Mouse (Mus musculus): ENCODE measurements around the gene Uvrag. TPM values are rescaled to one million over a fixed set of nuclear protein-coding genes. Genes with fewer than 3 reads are reported as not detected.
A peak's percentile ranks its signal among the peaks of the same experiment; 100 is the strongest.

Uvrag gene
- total RNA-seq, 2 experiments from 2014 or later, result 28.2 to 28.3 TPM

DNA sequence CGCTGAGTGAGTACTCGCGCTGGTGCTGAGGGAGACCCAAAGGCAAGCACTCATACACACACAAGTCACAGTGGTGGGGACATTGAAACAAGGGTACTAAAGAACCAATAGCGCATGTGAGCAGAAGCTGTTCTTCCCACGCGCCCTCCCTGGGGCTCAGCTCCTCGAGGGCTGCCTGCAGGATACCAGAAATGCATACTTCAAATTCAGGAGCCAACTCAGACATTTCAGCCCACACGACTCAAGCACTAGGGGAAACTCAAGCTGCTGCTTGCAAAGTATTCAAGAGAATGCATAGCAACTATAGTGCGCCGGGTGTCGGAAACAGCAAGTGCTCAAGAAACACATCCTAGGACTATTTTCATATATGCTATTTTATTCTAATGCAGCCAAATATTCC, 3.7 kb upstream of the Uvrag start:
- DNase-seq, result no peak
- intact Hi-C loops (cut with DNase I), result no loop called here

DNA sequence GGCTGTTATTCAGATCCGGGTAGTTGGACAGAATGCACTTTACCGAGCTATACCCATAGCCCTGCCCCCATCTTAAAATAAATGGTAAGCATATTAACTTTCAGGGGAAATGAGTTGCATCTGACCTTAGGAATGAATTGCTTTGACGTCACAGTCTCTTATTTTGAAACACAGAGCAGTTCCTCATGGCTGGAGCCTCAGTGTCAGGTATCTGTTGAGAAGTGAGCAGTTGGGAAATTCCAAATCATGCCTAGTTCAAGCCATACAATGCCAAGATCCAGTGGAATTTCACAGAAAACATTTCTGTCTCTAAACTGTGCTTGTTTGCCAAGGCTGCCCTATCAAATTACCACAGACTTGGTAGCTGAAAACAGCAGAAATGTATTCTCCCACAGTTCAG, 2.3 kb upstream of the Uvrag start:
- intact Hi-C loops (cut with DNase I), result no loop called here
- no peak for DNase-seq

DNA sequence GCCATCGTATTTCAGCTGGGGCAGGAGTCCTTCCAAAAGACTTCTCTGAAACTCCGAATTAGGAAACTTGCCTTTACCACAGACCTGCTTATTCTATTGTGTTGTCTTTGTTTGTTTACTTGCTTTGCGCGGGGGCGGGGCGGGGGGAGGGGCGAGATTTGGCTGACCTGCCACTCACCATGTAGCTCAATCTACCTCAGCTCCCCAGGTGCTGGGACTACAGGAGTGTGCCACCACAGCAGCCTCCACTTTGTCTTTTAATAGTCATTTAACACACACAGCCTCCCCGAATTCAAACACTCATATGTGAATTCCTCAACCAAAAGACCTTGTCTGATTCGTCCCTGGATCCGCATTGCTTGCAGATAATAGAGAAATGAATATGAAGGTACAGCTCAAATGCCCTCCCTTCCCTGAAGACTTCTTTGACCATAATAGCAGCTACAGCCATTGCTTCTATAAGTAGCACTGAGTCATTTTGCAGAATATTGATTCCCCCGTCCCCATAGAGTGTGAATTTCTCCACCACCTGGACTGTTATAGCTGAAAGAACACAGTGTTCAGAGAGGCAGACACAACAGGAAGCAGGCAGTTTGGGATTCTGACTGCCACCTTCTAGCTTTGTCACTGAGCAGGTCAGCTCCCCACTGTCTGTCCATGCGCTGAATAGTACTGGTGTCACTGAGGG, 1.1 kb upstream of the Uvrag start:
- no peak for DNase-seq
- intact Hi-C loops (cut with DNase I), result loop anchor here (2.0 kb wide), 1 partner anchor 35 kb away; no protein-coding TSS in a partner anchor

DNA sequence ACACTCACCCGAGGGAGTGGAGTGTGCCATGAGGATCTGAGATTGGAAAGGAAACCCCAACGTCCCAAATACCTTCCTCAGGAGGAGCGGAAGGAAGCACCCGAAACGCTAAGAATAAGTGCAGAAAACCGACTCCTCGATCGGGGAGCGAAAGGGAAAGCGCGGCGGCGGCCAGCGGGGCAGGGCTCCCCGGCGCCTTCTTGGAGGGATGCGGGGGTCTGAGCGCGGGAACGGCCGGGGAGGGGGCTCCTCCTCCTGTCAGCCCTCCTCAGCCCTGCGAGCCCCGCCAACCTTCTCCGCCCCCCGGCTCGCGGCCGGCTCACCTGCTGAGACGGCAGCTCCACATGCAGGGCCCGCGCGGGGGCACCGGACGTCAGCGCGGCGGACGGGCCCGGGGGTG, 430 bp downstream of the Uvrag start:
- intact Hi-C loops (cut with DNase I), result loop anchor here (2.0 kb wide), 1 partner anchor 34 kb away; no protein-coding TSS in a partner anchor
- no peak for DNase-seq

DNA sequence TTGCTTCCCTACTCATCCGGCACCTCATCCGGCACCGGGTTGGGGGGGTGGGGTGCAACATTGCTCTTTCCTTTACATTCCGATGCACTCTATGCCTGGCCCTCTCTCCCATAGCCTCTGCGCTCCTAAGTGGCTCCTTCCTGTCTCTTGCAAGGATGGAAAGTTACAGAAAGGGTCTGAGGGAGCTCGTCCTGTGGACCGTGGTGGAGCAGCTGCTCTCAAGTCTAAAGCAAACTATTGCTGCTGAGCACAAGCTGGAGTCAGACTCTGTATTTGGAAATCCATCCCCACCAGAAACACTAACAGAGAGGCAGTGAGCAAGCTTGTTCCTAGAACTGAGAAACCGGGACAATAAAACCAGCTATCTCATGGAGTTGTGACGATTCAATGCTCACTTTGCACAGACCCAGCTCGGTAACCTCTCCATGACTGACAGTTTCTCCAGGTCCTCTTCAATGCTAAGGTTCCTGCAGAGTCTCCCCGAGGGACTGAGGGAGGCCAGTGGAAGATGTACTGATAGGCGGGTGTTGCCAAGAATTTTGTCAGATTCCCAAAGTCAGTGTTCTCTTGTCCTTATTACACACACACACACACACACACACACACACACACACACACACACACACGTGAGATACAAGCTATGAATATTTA, 975 bp downstream of the Uvrag start:
- intact Hi-C loops (cut with DNase I), result loop anchor here (2.0 kb wide), 2 partner anchors 17 to 33 kb away; no protein-coding TSS in a partner anchor
- DNase-seq, result no peak

DNA sequence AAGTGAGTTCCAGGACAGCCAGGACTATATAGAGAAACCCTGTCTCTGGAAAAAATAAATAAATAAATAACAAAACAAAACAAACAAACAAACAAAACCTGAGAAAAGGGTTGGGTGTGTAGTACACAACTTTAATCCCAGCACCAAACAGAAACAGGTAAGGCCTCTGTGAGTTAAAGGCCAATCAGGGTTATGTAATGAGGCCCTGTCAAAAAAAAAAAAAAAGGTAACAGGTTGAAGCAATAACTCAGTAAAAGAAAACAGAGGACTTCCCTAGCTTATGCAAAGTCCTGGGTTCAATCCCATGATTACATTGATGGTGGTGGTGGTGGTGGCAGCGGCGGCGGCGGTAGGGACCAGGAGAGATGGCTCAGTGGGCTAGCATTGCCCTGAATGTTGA, 3.4 kb downstream of the Uvrag start:
- no peak for DNase-seq

DNA sequence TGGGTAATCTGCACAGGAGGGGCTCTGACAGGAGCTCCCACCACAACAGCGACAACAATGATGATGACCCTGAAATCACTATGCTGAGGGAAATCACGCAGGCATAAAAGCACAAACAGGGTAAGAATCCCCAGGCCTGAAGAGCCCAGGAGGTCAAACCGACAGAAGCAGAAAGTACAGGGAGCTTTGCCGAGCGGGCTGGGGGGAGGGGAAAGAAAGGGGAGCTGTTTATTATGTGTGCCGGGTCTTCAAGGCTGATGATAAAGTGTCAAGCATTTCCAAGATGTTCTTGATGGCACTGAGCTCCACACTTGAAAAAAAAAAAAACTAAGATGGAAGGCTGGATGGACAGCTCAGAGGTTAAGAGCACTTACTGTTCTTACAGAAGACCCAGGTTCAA, 4.2 kb downstream of the Uvrag start:
- intact Hi-C loops (cut with DNase I), result no loop called here
- DNase-seq, result no peak

More for the DNA sequence above, 3.4 kb downstream of the Uvrag start:
- intact Hi-C loops (cut with DNase I), result no loop called here

DNA sequence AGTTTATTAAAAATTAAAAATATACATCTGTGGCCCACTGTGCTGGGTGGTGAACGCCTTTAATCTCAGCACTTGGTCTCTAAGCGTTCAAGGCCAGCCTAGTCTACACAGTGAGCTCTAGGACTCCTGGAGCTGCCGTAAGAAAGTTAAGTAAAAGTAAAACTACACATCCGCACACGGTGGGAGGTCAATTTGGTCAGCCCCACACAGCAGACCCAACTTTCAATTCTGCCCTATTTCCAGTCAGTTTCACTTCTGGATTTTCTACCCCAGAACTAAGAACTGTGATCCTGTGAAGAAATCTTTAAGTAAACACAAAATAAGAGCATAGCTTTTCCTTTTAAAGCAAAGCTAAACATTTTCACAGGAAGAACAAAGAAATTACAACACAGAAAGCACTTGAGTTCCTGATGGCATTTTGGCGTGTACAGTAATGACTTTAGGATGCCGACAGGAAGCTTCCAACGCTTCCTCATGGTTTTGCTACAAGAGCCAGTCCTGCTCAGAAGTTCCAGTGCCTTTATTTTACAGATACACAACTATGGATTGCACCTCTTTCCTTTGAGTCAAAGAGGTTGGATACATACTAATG, 7.0 kb downstream of the Uvrag start:
- intact Hi-C loops (cut with DNase I), result no loop called here
- no peak for DNase-seq

DNA sequence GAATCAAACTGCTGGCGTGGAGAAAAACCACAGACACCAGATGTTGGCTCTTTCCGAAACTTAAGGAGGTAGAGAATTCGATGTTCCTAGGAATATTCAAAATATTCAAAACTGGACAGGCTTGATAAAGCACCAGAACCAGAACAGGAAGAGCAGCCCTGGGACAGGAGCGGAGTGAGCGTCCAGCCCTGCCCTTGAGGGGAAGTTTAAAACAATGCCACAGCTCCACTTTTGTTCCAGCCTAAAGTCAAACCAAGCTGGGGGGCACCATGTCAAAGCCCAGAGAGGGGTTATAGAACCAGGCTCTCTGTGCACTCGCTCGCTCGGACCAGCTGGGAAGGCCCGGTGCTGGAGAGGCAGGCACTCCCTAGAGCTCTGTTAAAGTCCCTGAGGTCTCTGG, 8.3 kb downstream of the Uvrag start:
- intact Hi-C loops (cut with DNase I), result no loop called here
- peak in 1 of 2 experiments; percentile 33 for DNase-seq

DNA sequence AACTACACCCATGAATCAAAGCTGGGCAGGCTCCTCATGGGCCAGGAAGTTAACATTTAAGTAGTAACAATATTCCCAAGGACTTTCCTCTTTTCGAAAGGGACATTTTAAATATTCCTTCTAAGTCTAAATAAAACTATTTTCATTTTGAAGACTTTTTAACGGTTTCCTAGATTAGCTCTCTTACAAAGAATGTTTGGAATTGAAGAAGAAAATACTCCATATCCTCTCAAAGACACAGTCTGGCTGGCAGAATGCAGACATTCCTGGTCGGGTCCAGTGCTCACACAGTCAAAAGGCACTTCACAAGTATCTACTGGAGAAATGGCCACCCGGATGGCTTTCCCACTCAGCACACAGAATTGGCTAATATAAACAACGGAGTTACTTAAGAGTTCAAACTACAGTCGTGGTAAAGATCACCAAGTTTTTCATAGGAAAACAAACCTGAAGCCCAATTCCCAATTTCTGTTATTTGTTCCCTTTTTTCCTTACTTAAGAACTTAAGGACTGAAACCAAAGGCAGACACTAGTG, 9.1 kb downstream of the Uvrag start:
- no peak for DNase-seq
- intact Hi-C loops (cut with DNase I), result no loop called here

DNA sequence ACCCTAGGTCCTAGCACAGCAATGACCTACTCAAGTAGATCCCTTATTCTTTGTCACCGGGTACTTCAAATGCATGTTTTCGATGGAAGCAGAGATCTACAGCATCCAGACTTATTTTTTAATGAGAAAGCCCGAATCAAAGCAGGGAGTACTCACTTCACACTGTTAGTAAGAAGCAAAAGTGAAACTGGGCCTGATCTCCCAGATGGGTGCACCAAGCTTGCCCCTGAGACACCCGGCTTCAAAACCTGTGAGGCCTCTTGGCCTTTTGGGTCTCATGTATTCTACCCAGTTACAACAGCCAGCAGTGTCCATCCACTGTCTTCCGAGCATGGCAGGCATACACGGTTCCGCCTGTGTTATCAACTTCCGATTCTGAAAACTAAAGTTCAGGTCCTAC, 12.0 kb downstream of the Uvrag start:
- intact Hi-C loops (cut with DNase I), result no loop called here
- no peak for DNase-seq

DNA sequence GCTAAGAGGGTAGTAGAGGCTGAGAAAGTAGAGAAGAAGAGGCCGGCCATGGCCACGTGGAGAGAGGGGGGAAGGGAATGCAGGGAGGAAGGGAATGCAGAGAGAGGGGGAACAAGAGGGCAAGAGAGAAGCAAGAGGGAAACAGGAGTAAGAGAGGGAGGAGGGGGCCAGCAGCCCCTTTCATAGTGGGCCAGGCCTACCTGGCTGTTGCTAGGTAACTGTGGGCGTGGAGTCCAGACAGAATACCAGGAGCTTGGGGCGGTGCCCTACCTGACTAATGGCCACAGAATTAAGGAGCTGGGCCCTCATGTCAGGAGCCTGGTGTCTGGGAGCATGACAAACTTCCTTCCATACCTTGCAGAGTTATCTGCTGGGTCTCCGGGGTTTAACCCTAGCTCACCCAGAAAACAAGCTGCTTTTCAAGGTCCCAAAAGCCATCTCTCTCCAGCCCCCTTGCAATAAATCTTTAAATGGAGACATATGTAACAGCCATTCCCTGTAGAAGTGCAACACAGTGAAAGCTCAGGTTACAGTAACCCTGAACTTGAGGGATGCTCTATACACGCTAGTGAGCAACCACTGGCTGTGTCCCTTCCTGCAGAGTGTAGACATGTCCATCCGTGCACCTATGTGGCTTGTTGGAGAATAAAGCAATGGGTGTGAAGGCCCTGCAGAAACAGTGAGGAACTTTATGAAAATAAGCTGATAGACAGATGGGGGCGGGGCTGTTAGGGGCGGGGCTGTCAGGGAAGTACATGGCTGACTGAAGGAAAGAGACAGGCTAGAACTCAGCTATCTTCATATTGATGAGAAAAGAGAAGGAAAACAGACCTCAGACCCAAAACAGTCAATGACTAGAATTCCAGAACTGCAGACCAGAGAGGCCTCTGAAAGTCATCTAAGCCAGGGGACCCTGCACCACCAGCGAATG, 12.7 kb downstream of the Uvrag start:
- DNase-seq, result no peak
- intact Hi-C loops (cut with DNase I), result no loop called here

DNA sequence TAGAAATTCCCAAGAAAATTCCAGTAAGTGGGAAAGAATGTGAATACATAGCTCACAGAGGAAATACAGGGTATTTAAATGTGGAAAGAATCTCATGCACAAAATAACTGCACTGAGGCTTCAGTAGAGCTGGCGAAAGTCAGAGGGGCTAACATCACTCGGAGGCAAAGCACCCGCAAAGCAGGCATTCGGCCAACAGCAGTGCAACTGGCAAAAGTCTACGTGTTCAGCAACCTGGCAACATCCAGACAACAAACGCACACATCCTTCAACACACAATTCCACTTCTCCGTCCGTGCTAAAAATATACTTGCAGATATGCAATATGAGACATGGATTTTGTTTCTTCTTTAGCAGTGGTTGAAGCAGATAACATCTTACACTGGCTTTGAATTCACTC, 14.9 kb downstream of the Uvrag start:
- intact Hi-C loops (cut with DNase I), result loop anchor here (2.0 kb wide), 1 partner anchor 17 kb away; no protein-coding TSS in a partner anchor
- DNase-seq, result peak; percentile 67 to 75

DNA sequence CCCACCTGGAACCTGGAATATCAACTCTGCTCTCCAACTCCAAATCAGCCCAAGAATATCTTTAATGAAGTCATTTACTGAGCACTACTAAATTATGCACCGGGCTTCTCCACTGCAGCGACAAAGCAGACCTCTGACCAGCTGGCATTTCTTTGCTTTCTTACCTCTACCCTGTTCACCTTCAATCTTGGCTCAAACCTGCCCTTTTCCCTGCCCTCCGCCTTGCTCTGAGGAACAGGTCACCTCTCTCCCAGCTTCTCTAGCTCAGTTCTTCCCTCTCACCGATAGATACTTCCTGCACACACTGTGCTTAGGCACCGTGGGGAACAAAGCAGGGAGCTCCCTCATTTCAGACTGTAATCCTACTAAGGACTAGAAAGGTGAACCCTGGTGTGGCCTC, 18.3 kb downstream of the Uvrag start:
- intact Hi-C loops (cut with DNase I), result loop anchor here (2.0 kb wide), 1 partner anchor 16 kb away; no protein-coding TSS in a partner anchor
- DNase-seq, result no peak

DNA sequence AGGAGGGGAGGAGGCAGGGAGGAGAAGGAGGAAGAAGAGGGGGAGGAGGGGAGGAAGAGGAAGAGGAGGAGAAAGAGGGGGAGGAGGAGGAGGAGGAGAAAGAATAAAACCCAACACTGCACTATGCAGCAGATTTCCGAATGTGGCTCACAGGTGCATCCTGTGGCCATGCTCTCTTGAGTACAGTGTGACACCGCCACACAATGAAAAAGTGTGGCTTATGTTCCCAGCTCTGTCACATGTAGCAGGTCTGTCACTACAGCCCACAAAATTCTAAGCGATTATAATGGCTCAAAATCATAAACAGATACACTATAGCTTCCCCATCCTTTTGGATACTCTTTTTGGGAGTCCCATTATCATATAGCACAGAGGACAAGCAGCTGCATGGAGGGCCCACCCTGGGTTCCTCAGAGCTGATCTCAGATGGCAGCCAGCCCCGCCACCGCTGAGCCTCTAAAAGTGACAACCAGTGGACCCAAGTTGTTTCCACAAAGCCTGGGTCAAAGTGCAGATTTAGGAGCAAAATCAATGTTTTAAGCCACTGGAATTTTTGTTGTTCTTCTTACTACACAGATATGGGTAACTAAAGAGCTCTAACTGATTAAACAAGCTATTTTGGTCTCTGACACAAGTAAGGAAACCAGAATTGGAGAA, 19.9 kb downstream of the Uvrag start:
- no peak for DNase-seq
- intact Hi-C loops (cut with DNase I), result no loop called here

DNA sequence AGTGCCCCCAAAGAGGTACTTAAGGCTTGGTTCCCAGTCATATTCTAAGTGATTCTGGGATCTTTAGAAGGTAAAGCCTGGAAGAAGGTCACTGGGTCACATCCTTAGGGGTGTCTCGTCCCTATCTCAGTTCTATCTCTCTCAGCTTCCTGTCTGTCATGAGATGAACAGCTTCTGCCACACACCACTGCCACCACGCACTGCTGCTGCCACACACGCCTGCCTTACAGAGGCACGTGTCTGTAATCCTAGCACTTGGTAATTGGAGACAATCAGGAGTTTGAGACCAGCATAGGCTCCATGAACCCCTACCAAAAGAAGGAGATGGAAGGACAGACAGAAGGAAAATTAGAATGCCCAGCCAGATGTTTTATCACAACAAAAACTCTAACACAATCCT, 20.9 kb downstream of the Uvrag start:
- intact Hi-C loops (cut with DNase I), result no loop called here
- DNase-seq, result no peak

DNA sequence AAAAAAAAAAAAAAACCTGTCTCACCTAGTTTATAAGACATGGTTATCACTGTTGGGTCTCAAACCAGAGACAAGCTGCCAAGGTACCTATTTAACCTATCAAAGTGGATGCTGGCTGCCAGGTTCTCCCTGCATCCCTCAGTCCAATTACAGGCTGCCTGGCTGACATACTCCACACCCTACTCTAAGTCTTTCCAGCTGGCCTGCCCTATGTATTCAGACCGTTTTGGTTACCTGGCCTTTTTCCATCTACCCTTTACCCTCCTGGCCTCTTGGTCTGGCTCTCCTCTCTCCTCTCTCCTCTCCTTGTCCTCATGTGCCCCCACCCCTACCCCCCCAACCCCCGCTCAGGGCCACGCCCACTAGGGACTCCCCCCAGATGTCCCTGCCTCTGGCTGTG, 24.2 kb downstream of the Uvrag start:
- intact Hi-C loops (cut with DNase I), result no loop called here
- DNase-seq, result no peak

DNA sequence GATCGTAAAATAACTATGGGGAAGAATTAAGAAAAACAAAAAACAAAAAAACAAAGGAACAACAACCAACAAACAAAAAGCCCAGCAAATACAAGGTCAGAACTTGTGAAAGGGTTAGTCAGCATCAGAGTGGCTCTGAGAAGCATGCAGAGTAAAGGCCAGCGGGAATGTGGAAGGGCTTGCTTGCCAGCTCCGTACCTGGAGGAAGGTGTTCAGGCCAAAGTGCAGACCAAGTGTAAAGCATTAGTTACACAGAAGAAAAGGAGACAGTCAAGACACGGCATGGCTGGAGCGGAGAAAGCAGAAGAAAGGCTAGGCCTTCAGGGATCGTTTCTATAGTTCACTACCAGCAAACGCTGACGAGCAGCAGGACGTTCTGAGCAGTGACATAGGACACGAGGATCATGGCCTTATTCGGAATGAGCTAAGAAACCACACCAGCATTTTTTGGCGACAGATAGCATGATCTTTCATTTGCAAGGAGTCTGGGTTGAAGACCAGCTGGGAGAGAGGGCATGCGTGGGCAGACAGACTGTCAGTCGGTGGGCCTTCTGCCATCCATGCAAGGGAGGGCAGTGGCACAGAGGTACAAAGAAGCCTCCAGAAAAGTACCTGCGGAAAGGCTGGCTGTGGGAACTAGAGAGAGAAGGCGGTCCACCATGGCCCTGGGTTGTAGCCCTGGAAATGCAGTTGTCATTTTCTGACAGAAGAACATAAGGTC, 26.8 kb downstream of the Uvrag start:
- no peak for DNase-seq
- intact Hi-C loops (cut with DNase I), result no loop called here

DNA sequence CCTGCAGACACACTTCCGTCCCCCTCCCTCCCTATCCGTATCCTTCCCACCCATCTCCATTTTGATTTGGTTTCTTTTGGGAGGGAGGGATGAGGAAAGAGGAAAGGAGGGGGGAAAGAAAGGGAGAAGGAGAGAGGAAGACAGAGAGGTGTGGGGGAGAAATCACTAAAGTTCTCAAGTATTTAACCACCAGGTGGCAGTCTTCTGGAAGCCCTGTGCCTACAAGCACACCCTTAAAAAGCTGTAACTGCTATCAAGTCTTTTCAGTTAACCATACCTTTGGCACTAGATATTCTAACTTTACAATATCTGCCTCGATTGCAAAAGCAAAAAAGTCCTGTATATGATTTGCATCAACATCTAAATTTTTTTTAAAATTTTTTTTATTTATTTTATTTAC, 33.4 kb downstream of the Uvrag start:
- DNase-seq, result peak in 1 of 2 experiments; percentile 37
- intact Hi-C loops (cut with DNase I), result loop anchor here (1.0 to 2.0 kb wide), 2 partner anchors 33 to 44 kb away; partner anchors contain the start of gene Uvrag

Measured in heart, postnatal 14 days (tissue).